Mouse (Mus musculus) forebrain, embryonic 14.5 days (tissue): ENCODE measurements at regions not wholly inside any gene's neighbourhood (a gene's known extent, or its start where the extent isn't known, plus 50 kb on each side); places are given as distances from the start of the nearest gene placed in this dataset.

Experiments used
- ATAC-seq: fragments of 200-750 bp; cut with Nextera tagmentation; 2 replicates; pipeline ENCODE4 v1.8.0; 2017; ENCODE audit warnings: mild to moderate bottlenecking, moderate library complexity
- DNase-seq: peaks from one replicate; pipeline ENCODE4 v3.0.0-alpha.2; 2015; ENCODE audit warnings: low spot score
- H3K27ac ChIP-seq: fragments of 300-500 bp; sonication (generic); 2 replicates; pipeline ENCODE4 v1.5.1; 2014; ENCODE audit warnings: low read depth, mild to moderate bottlenecking, control low read depth, low read length, moderate library complexity
- H3K27me3 ChIP-seq: fragments of 300-500 bp; sonication (generic); replicated peaks from 2 replicates; pipeline ENCODE4 v1.6.1; 2014; ENCODE audit warnings: low read length, control low read depth, mixed read lengths; ENCODE audit not compliant: control insufficient read depth, insufficient read depth
- H3K36me3 ChIP-seq: fragments of 300-500 bp; sonication (generic); 2 replicates; pipeline ENCODE4 v1.6.1; 2014; ENCODE audit warnings: low read length, control low read depth; ENCODE audit not compliant: control insufficient read depth, insufficient read depth
- H3K4me1 ChIP-seq: fragments of 300-500 bp; sonication (generic); 2 replicates; pipeline ENCODE4 v1.6.1; 2014; ENCODE audit warnings: antibody characterized with exemption, low read length, control low read depth; ENCODE audit not compliant: control insufficient read depth, insufficient read depth
- H3K4me2 ChIP-seq: fragments of 300-500 bp; sonication (generic); 2 replicates; pipeline ENCODE4 v1.6.1; 2014; ENCODE audit warnings: mild to moderate bottlenecking, control low read depth, low read length
- H3K4me3 ChIP-seq: fragments of 300-500 bp; sonication (generic); 2 replicates; pipeline ENCODE4 v1.5.1; 2014; ENCODE audit warnings: low read depth, low read length, control low read depth
- H3K9ac ChIP-seq: fragments of 300-500 bp; sonication (generic); 2 replicates; pipeline ENCODE4 v1.6.1; 2014; ENCODE audit warnings: mild to moderate bottlenecking, low read length, control low read depth, moderate library complexity
- H3K9me3 ChIP-seq: fragments of 300-500 bp; sonication (generic); replicated peaks from 2 replicates; pipeline ENCODE4 v1.6.1; 2016; ENCODE audit warnings: low read length, control low read depth, mixed read lengths; ENCODE audit not compliant: control insufficient read depth
- WGBS: fragments of 180-500 bp; shearing (Covaris S2); extraction: QIAGEN DNeasy Blood & Tissue Kit; methylation state at CpG from one replicate; pipeline ENCODE4 v1.1.7; 2014; 5-methylcytosine and 5-hydroxymethylcytosine counted together

DNA sequence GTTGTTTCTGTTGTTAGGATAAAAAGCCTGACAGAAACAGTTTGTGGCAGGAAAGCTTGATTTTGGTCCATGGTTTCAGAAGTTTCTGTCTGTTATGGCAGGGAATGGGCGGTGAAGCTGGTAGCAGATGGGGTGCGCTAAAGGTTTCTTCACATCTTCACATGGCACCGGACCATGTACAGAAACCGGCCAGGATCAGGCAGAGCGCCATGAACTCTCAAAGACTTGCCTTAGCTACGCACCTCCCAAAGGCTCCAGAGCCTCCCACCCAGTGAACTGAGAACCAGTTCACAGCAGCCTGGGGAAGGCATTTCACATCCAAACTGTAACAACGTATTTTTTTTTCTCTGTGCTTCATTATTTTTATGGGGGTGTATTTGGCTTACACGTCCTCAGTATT, 86.2 kb upstream of the Rcn1 start:
- DNase-seq (no peak), ATAC-seq (no peak)
- no peaks in the 10 kb centered on the region for H3K27me3 ChIP-seq
- 85% methylated on average over 8 of the region's 8 CpGs for WGBS
- H3K4me1 ChIP-seq = no peaks in the 10 kb centered on the region
- no peaks in the 10 kb centered on the region for H3K36me3 ChIP-seq
- no peaks in the 10 kb centered on the region for H3K9me3 ChIP-seq
- H3K4me2 ChIP-seq = no peak overlapping the region
- no peak overlapping the region for H3K27ac ChIP-seq
- H3K4me3 ChIP-seq = no peak overlapping the region
- no peak overlapping the region for H3K9ac ChIP-seq

DNA sequence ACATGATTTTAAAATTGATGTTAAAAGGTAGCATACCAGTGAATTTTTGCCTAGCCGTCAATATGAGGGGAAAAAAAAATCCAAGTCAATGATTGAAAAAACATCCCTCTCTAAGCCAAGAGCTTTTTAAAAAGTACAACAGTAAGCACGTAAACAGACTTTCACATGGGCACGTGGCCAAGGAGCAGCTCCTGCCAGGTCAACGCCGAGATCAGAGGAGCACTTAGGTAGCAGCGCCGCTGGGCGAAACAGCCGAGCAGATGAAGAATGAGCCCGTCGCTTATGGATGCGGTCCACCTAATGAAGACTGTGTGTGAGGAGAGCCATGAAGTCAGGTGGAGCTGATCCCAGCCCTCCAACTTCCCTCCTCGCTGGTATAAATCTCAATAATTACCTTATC, 96.7 kb upstream of the Rcn1 start:
- Histone ChIP-seq H3K4me2 (no peak overlapping the region), H3K4me1 (no peaks in the 10 kb centered on the region), H3K27me3 (no peaks in the 10 kb centered on the region), H3K27ac (no peak overlapping the region), H3K36me3 (no peaks in the 10 kb centered on the region), H3K4me3 (no peak overlapping the region), H3K9me3 (no peaks in the 10 kb centered on the region), H3K9ac (no peak overlapping the region)
- no peak for ATAC-seq
- 71% methylated on average over 13 of the region's 13 CpGs for WGBS
- DNase-seq = no peak

DNA sequence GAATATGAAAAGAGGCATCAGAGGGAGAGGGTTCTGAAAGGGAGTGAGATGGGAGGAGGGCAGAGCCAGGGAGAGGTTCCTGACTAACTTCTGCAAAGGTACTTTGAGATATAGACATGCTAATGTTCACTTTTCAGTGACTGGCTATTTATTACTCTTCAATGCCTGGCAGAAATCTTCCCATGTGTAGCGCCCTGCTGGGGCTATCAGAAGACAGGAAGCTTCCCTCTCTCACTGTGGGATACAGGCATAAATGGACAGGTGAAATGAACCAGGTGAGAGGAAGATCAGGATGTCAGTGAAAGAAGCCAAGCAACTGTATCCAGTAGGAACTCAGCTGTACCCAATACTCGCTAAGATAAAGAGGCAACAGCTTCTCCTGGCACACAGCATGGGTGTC, 105.1 kb upstream of the Rcn1 start:
- no peaks in the 10 kb centered on the region for H3K4me1 ChIP-seq
- no peak for ATAC-seq
- no peaks in the 10 kb centered on the region for H3K27me3 ChIP-seq
- DNase-seq = no peak
- 52% methylated on average over 2 of the region's 2 CpGs for WGBS
- no peak overlapping the region for H3K27ac ChIP-seq
- no peaks in the 10 kb centered on the region for H3K36me3 ChIP-seq
- no peak overlapping the region for H3K4me3 ChIP-seq
- H3K9ac ChIP-seq = no peak overlapping the region
- H3K9me3 ChIP-seq = no peaks in the 10 kb centered on the region
- H3K4me2 ChIP-seq = no peak overlapping the region

DNA sequence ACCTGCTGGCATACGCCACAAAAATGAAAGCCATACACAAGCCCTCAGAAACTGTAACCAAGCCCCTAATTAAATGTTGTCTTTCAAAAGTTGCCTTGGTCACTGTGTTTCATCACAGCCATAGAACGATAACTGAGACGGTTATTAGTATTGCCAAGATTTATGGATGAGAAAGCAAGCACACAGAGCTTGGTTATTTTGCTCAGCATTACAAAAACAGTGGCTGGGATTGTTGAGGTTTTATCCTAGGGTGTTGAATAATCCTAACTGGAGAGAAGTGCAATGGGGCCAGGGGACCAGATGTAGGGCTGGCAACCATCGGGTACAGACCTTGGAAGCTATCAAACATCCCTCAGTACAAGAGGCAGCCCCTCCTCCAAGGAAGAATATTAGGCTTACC, 106.4 kb upstream of the Rcn1 start:
- Histone ChIP-seq H3K36me3 (no peaks in the 10 kb centered on the region), H3K4me2 (no peak overlapping the region), H3K27me3 (no peaks in the 10 kb centered on the region), H3K9ac (no peak overlapping the region), H3K4me1 (no peaks in the 10 kb centered on the region), H3K9me3 (no peaks in the 10 kb centered on the region), H3K27ac (no peak overlapping the region), H3K4me3 (no peak overlapping the region)
- ATAC-seq = no peak
- no peak for DNase-seq
- 70% methylated on average over 4 of the region's 4 CpGs for whole genome bisulfite sequencing

DNA sequence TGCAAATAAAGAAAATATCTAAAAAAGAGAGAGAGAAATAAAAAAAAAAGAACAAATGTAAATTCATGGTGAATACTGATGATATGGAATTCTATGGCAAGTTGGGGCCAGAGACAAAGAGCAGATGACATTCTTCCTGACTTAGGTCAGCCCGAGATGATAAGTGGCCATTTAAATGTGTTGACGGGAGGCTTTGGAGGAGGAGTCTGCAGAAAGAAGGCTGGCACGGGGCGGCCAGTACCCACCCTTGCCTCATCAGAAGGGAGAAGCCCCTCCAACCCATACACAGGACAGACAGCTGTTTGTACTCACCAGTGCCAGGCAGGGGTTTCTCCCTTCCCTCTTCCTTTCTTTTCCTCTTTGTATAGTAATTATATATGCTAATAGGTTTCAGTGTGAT, 108.0 kb upstream of the Rcn1 start:
- H3K4me3 ChIP-seq = no peak overlapping the region
- H3K4me2 ChIP-seq = no peak overlapping the region
- no peaks in the 10 kb centered on the region for H3K27me3 ChIP-seq
- ATAC-seq = no peak
- H3K4me1 ChIP-seq = no peaks in the 10 kb centered on the region
- H3K27ac ChIP-seq = no peak overlapping the region
- no peak overlapping the region for H3K9ac ChIP-seq
- H3K36me3 ChIP-seq = no peaks in the 10 kb centered on the region
- WGBS = 62% methylated on average over 4 of the region's 4 CpGs
- no peaks in the 10 kb centered on the region for H3K9me3 ChIP-seq
- DNase-seq = no peak

DNA sequence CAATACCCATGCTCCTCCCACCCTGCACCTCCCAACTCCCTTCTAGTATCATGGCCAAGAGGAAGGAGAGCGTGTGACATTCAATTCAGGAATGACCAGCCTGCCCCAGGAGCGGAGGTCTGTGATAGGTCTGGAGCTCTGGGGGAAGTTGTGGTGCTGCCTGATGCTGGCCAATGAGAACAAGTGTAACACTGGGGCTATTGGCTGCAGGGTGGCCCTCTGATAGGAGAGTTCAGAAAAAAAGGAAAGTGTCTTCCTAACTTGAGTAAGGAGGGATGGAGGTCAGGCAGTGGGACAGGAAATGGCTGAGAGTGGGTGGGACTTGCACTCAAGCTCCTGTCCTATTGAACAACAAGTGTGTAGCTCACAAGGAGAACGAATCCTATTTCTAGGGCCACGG, 111.7 kb upstream of the Rcn1 start:
- Histone ChIP-seq H3K4me2 (no peak overlapping the region), H3K27me3 (no peaks in the 10 kb centered on the region), H3K27ac (no peak overlapping the region), H3K9ac (no peak overlapping the region), H3K4me3 (no peak overlapping the region), H3K9me3 (no peaks in the 10 kb centered on the region), H3K4me1 (peaks cover 6% of the 10 kb centered on the region), H3K36me3 (no peaks in the 10 kb centered on the region)
- no peak for DNase-seq
- no peak for ATAC-seq
- 93% methylated on average over 4 of the region's 4 CpGs for WGBS

DNA sequence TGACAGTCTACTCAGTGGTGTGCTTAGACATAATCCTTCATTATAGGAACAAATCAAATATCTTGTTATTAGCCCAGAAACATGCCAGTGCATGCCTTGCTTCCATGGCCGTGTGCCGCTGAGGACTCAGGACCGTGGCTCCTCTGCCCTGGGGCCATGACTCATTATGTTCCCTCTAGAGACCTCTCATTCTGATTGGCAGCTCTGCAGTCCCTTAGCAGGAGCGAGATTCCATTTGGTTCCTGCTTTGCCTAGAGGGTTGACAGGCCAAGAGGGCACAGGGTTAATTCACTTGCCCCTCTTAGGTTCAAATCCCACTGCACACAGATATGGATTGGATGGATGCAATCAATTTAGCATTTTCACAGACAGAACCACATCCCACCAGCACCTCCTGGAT, 112.6 kb upstream of the Rcn1 start:
- Histone ChIP-seq H3K9ac (no peak overlapping the region), H3K4me1 (peaks cover 9% of the 10 kb centered on the region), H3K9me3 (no peaks in the 10 kb centered on the region), H3K27me3 (no peaks in the 10 kb centered on the region), H3K36me3 (no peaks in the 10 kb centered on the region), H3K27ac (no peak overlapping the region), H3K4me3 (no peak overlapping the region), H3K4me2 (no peak overlapping the region)
- 61% methylated on average over 4 of the region's 4 CpGs for WGBS
- DNase-seq (no peak), ATAC-seq (no peak)

DNA sequence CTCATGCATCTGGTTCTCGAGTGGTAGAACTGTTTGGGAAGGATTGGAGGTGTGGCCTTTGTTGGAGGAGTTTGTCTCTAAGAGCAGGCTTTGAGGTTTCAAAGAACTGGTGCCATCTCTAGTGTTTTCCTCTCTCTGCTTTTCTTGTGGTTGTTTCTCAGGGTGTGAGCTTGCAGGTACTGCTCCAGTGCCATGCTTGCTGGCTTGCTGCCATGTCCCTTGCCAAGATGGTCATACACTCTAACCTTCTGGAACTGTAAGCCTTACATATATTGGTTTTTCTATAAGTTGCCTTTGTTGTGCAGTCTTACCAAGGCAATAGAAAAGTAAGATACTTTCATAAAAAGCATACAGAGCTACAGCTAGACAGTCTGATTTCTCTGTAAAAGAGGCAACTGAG, 115.1 kb upstream of the Rcn1 start:
- Histone ChIP-seq H3K9me3 (no peaks in the 10 kb centered on the region), H3K27ac (no peak overlapping the region), H3K36me3 (no peaks in the 10 kb centered on the region), H3K4me1 (peaks cover 20% of the 10 kb centered on the region), H3K4me2 (no peak overlapping the region), H3K9ac (no peak overlapping the region), H3K4me3 (no peak overlapping the region), H3K27me3 (no peaks in the 10 kb centered on the region)
- no peak for DNase-seq
- 88% methylated on average over 1 of the region's 1 CpGs for WGBS
- ATAC-seq = no peak

DNA sequence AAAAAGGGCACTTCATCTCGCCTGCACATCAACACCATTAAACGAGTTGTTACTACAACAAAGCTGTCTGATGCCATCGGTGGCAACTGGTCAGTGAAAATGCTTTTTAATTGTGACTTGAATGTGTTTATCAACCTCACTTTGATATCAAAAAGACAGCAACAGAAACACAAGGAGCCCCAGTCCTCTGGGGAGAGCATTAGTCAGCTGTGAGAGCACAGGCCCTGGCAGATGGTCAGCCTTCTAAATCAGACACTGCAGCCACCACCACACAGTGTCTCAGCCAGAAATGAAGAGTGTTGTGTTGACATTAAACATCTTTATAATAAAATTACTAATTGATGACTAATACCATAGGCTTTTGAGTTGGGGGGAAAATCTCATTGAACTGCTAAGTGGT, 115.8 kb upstream of the Rcn1 start:
- Histone ChIP-seq H3K4me2 (no peak overlapping the region), H3K36me3 (no peaks in the 10 kb centered on the region), H3K27me3 (no peaks in the 10 kb centered on the region), H3K9me3 (no peaks in the 10 kb centered on the region), H3K4me3 (no peak overlapping the region), H3K4me1 (peaks cover 20% of the 10 kb centered on the region), H3K27ac (no peak overlapping the region), H3K9ac (no peak overlapping the region)
- DNase-seq (peak; percentile 63), ATAC-seq (peak; percentile 27; the same call in 1 of the 2 replicates)
- WGBS = 38% methylated on average over 3 of the region's 3 CpGs

DNA sequence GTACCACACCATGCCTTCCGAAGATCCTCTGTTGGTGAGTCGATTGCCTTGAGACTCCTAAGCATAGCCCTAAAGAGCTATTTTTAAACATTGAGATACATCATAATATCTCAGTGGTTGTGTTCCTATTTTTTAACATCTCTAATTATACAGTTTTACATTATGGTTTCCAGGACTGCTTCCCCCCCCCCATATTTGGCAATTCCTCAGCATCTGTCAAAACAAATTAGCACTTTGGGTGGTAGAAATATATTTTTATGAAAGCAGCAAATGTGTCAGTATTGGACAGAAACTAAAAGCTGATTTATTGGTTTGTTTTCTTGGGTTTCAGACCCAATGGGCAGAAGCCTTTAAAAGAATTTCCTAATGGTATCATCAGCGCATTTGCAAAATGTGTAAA, 116.2 kb upstream of the Rcn1 start:
- H3K4me2 ChIP-seq = no peak overlapping the region
- H3K36me3 ChIP-seq = no peaks in the 10 kb centered on the region
- ATAC-seq (no peak; the same call in 1 of the 2 replicates), DNase-seq (no peak)
- H3K27me3 ChIP-seq = no peaks in the 10 kb centered on the region
- H3K9me3 ChIP-seq = no peaks in the 10 kb centered on the region
- peaks cover 20% of the 10 kb centered on the region for H3K4me1 ChIP-seq
- no peak overlapping the region; the same call in 1 of the 2 replicates for H3K27ac ChIP-seq
- 54% methylated on average over 3 of the region's 3 CpGs for WGBS
- no peak overlapping the region for H3K9ac ChIP-seq
- H3K4me3 ChIP-seq = no peak overlapping the region
